Mouse (Mus musculus): Measurements from ENCODE around the gene 2200002D01Rik.

The 2200002D01Rik gene

GRCm38 (mm10) chr7:29248261-29248841 lies at the start of gene 2200002D01Rik:
2200002D01Rik (minus strand) TSS chr7:29248466.
- peak; percentile 33 to 46 for DNase-seq (ENCODE audit: low spot score in 2 of 2)

GRCm38 (mm10) chr7:29296998-29297397 lies 48.7 kb upstream of the 2200002D01Rik start:
- DNase-seq (ENCODE audit: low spot score in 2 of 2), result peak in 1 of 2 experiments; percentile 64

- no peak for DNase-seq (ENCODE audit: low spot score in 2 of 2)
Observed at GRCm38 (mm10) chr7:29295861-29296647, 47.8 kb upstream of the 2200002D01Rik start.

- no peak for DNase-seq (ENCODE audit: low spot score in 2 of 2)
Observed at GRCm38 (mm10) chr7:29294111-29294761, 46.0 kb upstream of the 2200002D01Rik start.

GRCm38 (mm10) chr7:29293131-29294065 lies 45.1 kb upstream of the 2200002D01Rik start:
- DNase-seq (ENCODE audit: low spot score in 2 of 2), result no peak

DNA sequence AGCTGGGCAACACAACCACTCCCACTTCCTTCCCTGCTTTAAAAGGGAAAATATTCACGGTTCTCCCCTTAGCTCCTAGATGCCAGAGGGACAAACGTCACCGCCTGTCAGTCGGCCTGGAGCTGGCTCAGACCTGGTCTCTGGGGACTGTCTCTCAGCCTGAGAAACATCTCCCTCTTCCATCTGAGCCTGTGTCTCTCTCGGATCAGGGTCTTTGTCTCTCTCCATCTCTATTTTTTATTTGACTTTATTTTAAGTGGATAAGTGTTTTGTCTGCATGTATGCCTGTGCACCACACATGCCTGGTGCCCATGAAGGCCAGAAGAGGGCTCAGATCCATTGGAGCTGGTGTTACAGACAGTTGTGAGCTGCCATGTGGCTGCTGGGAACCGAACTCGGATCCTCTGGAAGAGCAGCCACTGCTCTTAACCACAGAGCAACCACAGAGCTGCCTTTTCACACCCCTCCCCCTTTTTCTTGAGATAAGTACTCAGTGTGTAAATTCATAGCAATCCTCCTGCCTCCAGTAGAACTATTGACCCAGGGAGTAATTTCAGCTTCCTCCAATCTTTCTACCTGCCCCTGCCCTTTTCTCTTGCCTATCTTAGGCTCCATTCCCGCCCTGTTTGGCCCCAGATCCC lies 44.3 kb upstream of the 2200002D01Rik start:
- no peak for DNase-seq (ENCODE audit: low spot score in 2 of 2)

GRCm38 (mm10) chr7:29291616-29292457 lies 43.6 kb upstream of the 2200002D01Rik start:
- DNase-seq (ENCODE audit: low spot score in 2 of 2), result no peak

DNA sequence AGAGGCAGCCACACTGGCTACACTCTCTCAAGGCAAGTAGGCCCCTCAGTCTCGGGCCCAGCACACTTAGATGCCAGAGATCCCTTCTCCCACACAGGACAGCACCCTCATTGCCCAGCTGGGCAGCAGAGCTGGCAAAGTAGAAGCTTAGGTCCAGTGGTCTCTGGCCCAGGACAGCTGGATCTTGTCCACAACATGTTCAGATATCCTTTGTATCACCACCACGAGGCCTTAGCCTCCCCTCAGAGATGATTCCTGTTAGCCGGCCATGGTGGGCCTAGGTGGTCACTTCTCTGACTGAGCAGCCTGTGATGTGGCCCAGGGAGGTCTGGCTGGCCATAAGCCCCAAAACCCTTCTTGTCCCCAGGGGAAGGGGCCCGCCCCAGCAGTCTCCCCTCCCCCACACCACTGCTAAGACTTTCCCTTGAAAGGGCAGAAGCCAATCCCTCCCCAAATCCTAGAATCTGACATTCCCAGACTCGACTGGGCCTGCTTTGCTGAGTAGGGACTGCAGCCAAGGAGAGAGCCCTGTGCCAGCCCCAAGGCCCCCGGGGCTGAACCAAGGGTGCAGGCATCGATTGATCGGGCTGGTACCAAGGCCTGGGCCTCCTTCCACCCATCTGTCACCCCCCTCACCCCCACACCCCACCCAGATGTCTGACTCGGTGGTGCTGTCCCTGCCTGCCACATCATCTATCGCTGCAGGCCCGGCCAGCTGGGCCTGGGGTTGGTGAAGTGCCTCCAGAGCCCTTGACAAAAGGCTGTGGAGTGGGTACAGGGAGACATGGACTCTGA lies 42.6 kb upstream of the 2200002D01Rik start:
- no peak for DNase-seq (ENCODE audit: low spot score in 2 of 2)

DNA sequence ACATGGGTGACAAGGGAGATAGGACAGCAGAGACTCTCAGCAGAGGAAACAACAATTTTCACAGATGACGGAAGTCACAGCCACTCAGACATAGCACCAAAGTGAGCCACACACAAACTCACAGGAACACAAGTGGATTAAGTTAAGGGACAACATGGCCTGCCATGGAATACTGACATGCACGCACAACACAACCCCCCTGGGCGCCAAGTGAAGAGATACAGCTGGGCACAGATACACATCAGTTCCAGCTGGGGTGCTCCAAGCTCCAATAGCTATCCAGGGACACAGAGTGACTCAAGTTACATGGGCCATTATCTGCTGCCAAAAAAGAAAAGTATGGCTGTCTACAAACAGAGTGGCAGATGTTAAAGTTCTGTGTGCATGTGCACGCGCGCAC lies 41.6 kb upstream of the 2200002D01Rik start:
- no peak for DNase-seq (ENCODE audit: low spot score in 2 of 2)

DNA sequence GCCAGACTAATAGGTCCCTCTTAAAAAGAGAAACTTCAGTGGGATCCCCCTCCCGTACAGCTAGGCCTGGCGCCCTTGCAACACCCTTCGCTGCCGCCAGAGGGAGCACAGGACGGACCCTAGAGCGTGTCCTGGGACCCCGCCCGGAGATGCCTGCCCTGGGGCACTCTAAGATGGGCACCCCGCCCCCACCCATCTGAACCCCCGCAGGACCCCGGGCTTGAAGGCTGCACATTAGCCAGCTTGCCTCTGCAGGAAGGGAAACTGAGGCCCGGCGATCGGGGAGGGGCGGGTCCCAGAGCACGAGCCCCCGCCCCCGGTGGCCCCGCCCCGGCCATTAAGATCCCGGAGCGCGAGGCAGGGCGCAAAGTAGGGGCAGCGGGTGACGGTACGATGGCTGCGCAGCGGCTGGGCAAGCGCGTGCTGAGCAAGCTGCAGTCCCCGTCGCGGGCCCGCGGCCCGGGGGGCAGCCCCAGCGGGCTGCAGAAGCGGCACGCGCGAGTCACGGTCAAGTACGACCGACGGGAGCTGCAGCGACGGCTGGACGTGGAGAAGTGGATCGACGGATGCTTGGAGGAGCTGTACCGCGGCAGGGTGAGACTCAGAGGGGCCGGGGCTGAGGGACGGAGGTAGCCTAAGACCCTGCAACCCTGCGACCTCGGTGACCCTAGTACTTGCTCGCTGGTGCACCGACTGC lies 40.8 kb upstream of the 2200002D01Rik start, which contains the start of gene Ppp1r14a:
Gene Ppp1r14a (plus strand): TSS at position 367 of the 697 bp plus-strand sequence.
- DNase-seq (ENCODE audit: low spot score in 2 of 2), result peak; percentile 70 to 83

DNA sequence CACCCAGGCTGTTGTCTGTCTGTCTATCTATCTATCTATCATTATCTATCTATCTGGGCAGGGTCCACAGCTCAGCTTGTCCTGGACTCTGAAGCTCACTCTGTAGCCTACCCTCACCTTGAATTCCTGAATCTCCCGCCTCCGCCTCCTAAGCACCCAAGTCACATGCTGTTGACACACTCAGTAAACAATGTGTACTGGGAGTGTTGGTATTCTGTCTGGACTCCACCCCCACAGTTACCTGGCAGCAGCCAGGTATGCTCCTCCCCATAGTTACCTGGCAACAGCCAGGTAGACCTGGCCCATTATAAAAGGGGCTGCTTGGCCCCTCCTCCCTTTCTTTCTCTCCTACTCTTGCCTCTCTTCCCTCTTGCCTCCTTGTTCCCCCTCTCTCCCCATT lies 39.8 kb upstream of the 2200002D01Rik start:
- no peak for DNase-seq (ENCODE audit: low spot score in 2 of 2)

- DNase-seq (ENCODE audit: low spot score in 2 of 2), result no peak
Observed at GRCm38 (mm10) chr7:29287481-29287880, 39.2 kb upstream of the 2200002D01Rik start.

- DNase-seq (ENCODE audit: low spot score in 2 of 2), result no peak
Observed at GRCm38 (mm10) chr7:29284523-29284922, 36.3 kb upstream of the 2200002D01Rik start.

DNA sequence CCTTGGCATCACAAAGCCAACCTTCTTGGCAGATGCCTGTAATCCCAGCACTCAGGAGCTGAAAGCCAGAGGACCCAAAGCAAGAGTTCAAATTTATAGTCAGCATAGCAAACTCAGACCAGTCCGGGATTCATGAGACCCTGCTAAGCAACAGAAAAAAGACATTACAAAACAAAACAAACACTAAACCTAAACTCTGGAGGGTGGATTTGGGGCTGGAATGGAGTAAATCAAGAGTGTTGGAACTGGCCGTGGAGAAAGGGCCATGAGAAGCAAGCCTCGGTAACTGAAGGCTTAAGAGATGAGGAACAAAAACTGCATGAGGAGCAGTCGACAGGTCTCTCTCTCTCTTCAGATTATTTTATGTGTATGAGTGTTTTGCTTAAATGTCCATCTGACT lies 35.6 kb upstream of the 2200002D01Rik start:
- DNase-seq (ENCODE audit: low spot score in 2 of 2), result no peak

DNA sequence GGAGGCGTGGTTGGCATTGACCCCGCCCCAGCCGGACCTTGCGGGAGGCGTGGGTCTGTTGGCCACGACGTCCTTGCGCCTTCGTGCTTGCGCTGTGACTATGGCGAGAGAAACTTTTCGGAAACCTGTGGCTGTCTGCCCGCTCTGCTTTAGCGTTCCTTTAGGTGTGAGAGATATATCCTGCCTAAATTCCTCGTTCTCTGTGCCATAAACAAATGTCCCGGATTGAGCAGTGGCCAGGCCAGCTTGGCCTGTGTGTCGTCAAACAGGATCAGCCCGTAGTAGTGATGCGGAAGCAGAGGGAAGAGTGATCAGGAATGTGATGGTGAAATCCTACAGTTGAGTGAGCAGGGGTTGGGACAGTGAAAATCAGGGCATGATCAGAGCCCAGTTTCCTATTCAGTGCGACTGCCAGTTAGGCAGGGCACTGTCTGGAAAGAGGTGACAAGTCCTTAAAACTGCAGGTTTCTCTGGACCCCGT lies 33.8 kb upstream of the 2200002D01Rik start:
- no peak for DNase-seq (ENCODE audit: low spot score in 2 of 2)

- peak; percentile 50 to 68 for DNase-seq (ENCODE audit: low spot score in 2 of 2)
Observed at GRCm38 (mm10) chr7:29281201-29282073, 33.2 kb upstream of the 2200002D01Rik start, which contains the start of gene Spint2. Spint2 (minus strand) TSS chr7:29281912.

DNA sequence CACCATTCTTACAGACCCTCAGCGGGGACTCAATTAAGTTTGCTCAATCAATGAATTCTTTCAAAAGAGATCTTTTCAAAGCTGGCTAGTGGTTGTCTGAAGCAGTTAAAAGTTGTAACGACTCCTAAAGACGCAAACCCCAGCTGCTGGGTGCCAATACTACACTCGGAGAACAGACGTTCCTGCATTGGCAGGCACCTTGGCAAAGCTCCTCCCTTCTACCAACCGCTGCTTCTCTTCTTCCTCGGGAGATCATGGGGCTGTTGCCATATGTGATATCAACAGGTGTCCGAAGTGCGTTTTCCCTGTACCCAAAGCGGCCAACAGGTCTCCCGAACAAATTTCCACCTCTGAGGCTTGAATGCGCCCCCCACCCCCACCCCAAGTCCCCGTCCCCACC lies 32.5 kb upstream of the 2200002D01Rik start:
- DNase-seq (ENCODE audit: low spot score in 2 of 2), result no peak

All from spleen, postnatal 10 days (tissue).